Mouse (Mus musculus) right cerebral cortex, postnatal 25 days (tissue): ENCODE results near the gene Hpca.

Experiments
- DNase-seq: peaks from one replicate; pipeline ENCODE4 v3.0.0; 2022

Hpca gene

GRCm38 (mm10) chr4:129135637-129136036, 13.8 kb upstream of the Hpca start:
- no peak for DNase-seq

- no peak for DNase-seq
Observed at GRCm38 (mm10) chr4:129134799-129135585, 13.2 kb upstream of the Hpca start.

- DNase-seq, result no peak
Observed at GRCm38 (mm10) chr4:129130755-129131303, 9.0 kb upstream of the Hpca start.

GRCm38 (mm10) chr4:129130149-129130548, 8.3 kb upstream of the Hpca start:
- DNase-seq, result no peak

- no peak for DNase-seq
Observed at GRCm38 (mm10) chr4:129129387-129129786, 7.6 kb upstream of the Hpca start.

GRCm38 (mm10) chr4:129128582-129129338, 6.9 kb upstream of the Hpca start:
- DNase-seq, result no peak

GRCm38 (mm10) chr4:129125736-129126451, 4.1 kb upstream of the Hpca start:
- no peak for DNase-seq

GRCm38 (mm10) chr4:129124652-129125146, 2.9 kb upstream of the Hpca start:
- no peak for DNase-seq

- DNase-seq, result no peak
Observed at GRCm38 (mm10) chr4:129122719-129123118, 883 bp upstream of the Hpca start.

- no peak for DNase-seq
Observed at GRCm38 (mm10) chr4:129122107-129122506, 271 bp upstream of the Hpca start.

GRCm38 (mm10) chr4:129120520-129121445, 1.1 kb downstream of the Hpca start:
- peak; percentile 71 for DNase-seq

GRCm38 (mm10) chr4:129119708-129120107, 2.1 kb downstream of the Hpca start:
- DNase-seq, result no peak

GRCm38 (mm10) chr4:129117720-129118510, 3.9 kb downstream of the Hpca start:
- DNase-seq, result no peak

GRCm38 (mm10) chr4:129116703-129117102, 5.1 kb downstream of the Hpca start:
- no peak for DNase-seq

- DNase-seq, result peak; percentile 83
Observed at GRCm38 (mm10) chr4:129113083-129113988, 8.5 kb downstream of the Hpca start.

GRCm38 (mm10) chr4:129112231-129112630, 9.6 kb downstream of the Hpca start:
- DNase-seq, result no peak

- DNase-seq, result no peak
Observed at GRCm38 (mm10) chr4:129111350-129111749, 10.5 kb downstream of the Hpca start.

GRCm38 (mm10) chr4:129110804-129111203, 11.0 kb downstream of the Hpca start:
- DNase-seq, result no peak

GRCm38 (mm10) chr4:129108624-129109023, 13.2 kb downstream of the Hpca start:
- no peak for DNase-seq

GRCm38 (mm10) chr4:129107348-129107899, 14.4 kb downstream of the Hpca start:
- DNase-seq, result no peak
